Mouse (Mus musculus): ENCODE data around the gene Pik3ip1. TPM values are rescaled to one million over a fixed set of nuclear protein-coding genes. Genes with fewer than 3 reads are reported as not detected.

Pik3ip1 gene
- 48.9 TPM for polyA plus RNA-seq (2015; fragmentation: Illumina TruSeq; extraction: RNeasy Lipid Tissue Mini Kit (QIAGEN cat#74804); ENCODE audit: insufficient read depth, low replicate concordance)

GRCm38 (mm10) chr11:3329891-3330451 is at the start of gene Pik3ip1:
Pik3ip1 (plus strand) TSS chr11:3330401.

GRCm38 (mm10) chr11:3288521-3289301 is 41.5 kb upstream of the Pik3ip1 start, which contains the start of gene Patz1:
Patz1 (plus strand) TSS chr11:3288874.

Other genes starting within 250 kb of the Pik3ip1 start
- gene Sfi1, start 136.9 kb upstream of the Pik3ip1 start, polyA plus RNA-seq (2015; fragmentation: Illumina TruSeq; extraction: RNeasy Lipid Tissue Mini Kit (QIAGEN cat#74804); ENCODE audit: insufficient read depth, low replicate concordance), result 64.2 TPM
- gene Eif4enif1, start 128.0 kb upstream of the Pik3ip1 start, polyA plus RNA-seq (2015; fragmentation: Illumina TruSeq; extraction: RNeasy Lipid Tissue Mini Kit (QIAGEN cat#74804); ENCODE audit: insufficient read depth, low replicate concordance), result 85.9 TPM
- 117 TPM for gene Drg1, start 64.0 kb upstream of the Pik3ip1 start, polyA plus RNA-seq (2015; fragmentation: Illumina TruSeq; extraction: RNeasy Lipid Tissue Mini Kit (QIAGEN cat#74804); ENCODE audit: insufficient read depth, low replicate concordance)
- 39.5 TPM for gene Patz1, start 41.5 kb upstream of the Pik3ip1 start, polyA plus RNA-seq (2015; fragmentation: Illumina TruSeq; extraction: RNeasy Lipid Tissue Mini Kit (QIAGEN cat#74804); ENCODE audit: insufficient read depth, low replicate concordance)
- 61.6 TPM for gene Limk2, start 78.8 kb downstream of the Pik3ip1 start, polyA plus RNA-seq (2015; fragmentation: Illumina TruSeq; extraction: RNeasy Lipid Tissue Mini Kit (QIAGEN cat#74804); ENCODE audit: insufficient read depth, low replicate concordance)
- 25.4 TPM for gene Rnf185, start 122.0 kb downstream of the Pik3ip1 start, polyA plus RNA-seq (2015; fragmentation: Illumina TruSeq; extraction: RNeasy Lipid Tissue Mini Kit (QIAGEN cat#74804); ENCODE audit: insufficient read depth, low replicate concordance)
- 0.36 TPM for gene Pla2g3, start 157.9 kb downstream of the Pik3ip1 start, polyA plus RNA-seq (2015; fragmentation: Illumina TruSeq; extraction: RNeasy Lipid Tissue Mini Kit (QIAGEN cat#74804); ENCODE audit: insufficient read depth, low replicate concordance)
- 0.08 TPM for gene Inpp5j, start 174.4 kb downstream of the Pik3ip1 start, polyA plus RNA-seq (2015; fragmentation: Illumina TruSeq; extraction: RNeasy Lipid Tissue Mini Kit (QIAGEN cat#74804); ENCODE audit: insufficient read depth, low replicate concordance)
- gene Selenom, start 184.3 kb downstream of the Pik3ip1 start, polyA plus RNA-seq (2015; fragmentation: Illumina TruSeq; extraction: RNeasy Lipid Tissue Mini Kit (QIAGEN cat#74804); ENCODE audit: insufficient read depth, low replicate concordance), result 6.9 TPM
- gene Smtn, start 210.2 kb downstream of the Pik3ip1 start, polyA plus RNA-seq (2015; fragmentation: Illumina TruSeq; extraction: RNeasy Lipid Tissue Mini Kit (QIAGEN cat#74804); ENCODE audit: insufficient read depth, low replicate concordance), result 5.5 TPM

Measured in spleen, adult 10 weeks (tissue).